27 mouse cellular contexts compared by ENCODE assay signal in genomic region chr2:166018769-166019168, GRCm38 (mm10).
"Had no signal": no experiment of that assay in that cellular context is flagged by ENCODE, and none has a peak within 500 bp of the region (broad histone marks: within the 10 kb centered on the region; RNA-seq: fewer than 3 reads in every experiment).

No protein-coding gene starts in this region.

- H3K4me2 ChIP-seq: heart, embryonic 12.5 days; hindbrain, embryonic 12.5 days; hindbrain, embryonic 14.5 days; intestine, embryonic 15.5 days; kidney, embryonic 15.5 days; limb, embryonic 13.5 days; limb, embryonic 15.5 days; liver, embryonic 12.5 days had no signal

- H3K9ac ChIP-seq: heart, embryonic 12.5 days; hindbrain, embryonic 12.5 days; hindbrain, embryonic 14.5 days; intestine, embryonic 15.5 days; kidney, embryonic 15.5 days; limb, embryonic 13.5 days; limb, embryonic 15.5 days; liver, embryonic 12.5 days; liver, embryonic 14.5 days had no signal

- H3K4me3 ChIP-seq: heart, embryonic 10.5 days; heart, embryonic 12.5 days; hindbrain, embryonic 10.5 days; hindbrain, embryonic 12.5 days; intestine, embryonic 15.5 days; kidney, embryonic 15.5 days; layer of hippocampus, adult 2 months; left cerebral cortex, adult 2 months; limb, embryonic 13.5 days; limb, embryonic 15.5 days; liver, embryonic 12.5 days had no signal

- ATAC-seq: hindbrain, embryonic 16.5 days; inflammation-experienced regulatory T-cells, adult 6 months; intestine, embryonic 15.5 days; intestine, postnatal 0 days; liver, embryonic 12.5 days had no signal

- DNase-seq: gastrocnemius, postnatal 10 days; gastrocnemius, postnatal 36 days; heart, adult 18-20 months; heart, postnatal 10 days; heart, postnatal 4 days; kidney, adult 18-20 months; kidney, adult 9 months; kidney, postnatal 14 days; kidney, postnatal 4 days; left cerebral cortex, postnatal 4 days had no signal

- H3K27me3 ChIP-seq: heart, embryonic 12.5 days; hindbrain, embryonic 12.5 days; intestine, embryonic 15.5 days; kidney, embryonic 15.5 days; limb, embryonic 13.5 days; limb, embryonic 15.5 days; liver, embryonic 12.5 days had no signal

- H3K27ac ChIP-seq: heart, embryonic 10.5 days; hindbrain, embryonic 10.5 days; hindbrain, embryonic 12.5 days; hindbrain, embryonic 14.5 days; intestine, embryonic 15.5 days; kidney, embryonic 15.5 days; kidney, postnatal 0 days; layer of hippocampus, adult 2 months; left cerebral cortex, adult 2 months; limb, embryonic 13.5 days; limb, embryonic 15.5 days; liver, embryonic 12.5 days; liver, embryonic 14.5 days had no signal

- H3K36me3 ChIP-seq: heart, embryonic 10.5 days; heart, embryonic 12.5 days; hindbrain, embryonic 12.5 days; intestine, embryonic 15.5 days; kidney, embryonic 15.5 days; limb, embryonic 13.5 days; limb, embryonic 15.5 days; liver, embryonic 12.5 days had no signal

- H3K9me3 ChIP-seq: heart, embryonic 10.5 days; heart, embryonic 12.5 days; hindbrain, embryonic 10.5 days; hindbrain, embryonic 12.5 days; intestine, embryonic 15.5 days; kidney, embryonic 15.5 days; limb, embryonic 13.5 days; limb, embryonic 15.5 days; liver, embryonic 12.5 days had no signal
